Mouse (Mus musculus) heart, postnatal 0 days (tissue): ENCODE results near the gene Lrmp. TPM values are rescaled to one million over a fixed set of nuclear protein-coding genes. Genes with fewer than 3 reads are reported as not detected.

Experiments used
- ATAC-seq: fragments of 200-750 bp; cut with Nextera tagmentation; 2 replicates; pipeline ENCODE4 v1.8.0; 2017; ENCODE audit warnings: low read depth, moderate number of reproducible peaks, moderate library complexity; ENCODE audit not compliant: insufficient read depth
- DNase-seq: peaks from one replicate; pipeline ENCODE4 v3.0.0-alpha.2; 2016; ENCODE audit warnings: low spot score
- H3K27ac ChIP-seq: fragments of 300-500 bp; sonication (generic); 2 replicates; pipeline ENCODE4 v1.5.1; 2014; ENCODE audit warnings: low read depth, mild to moderate bottlenecking
- H3K27me3 ChIP-seq: fragments of 300-500 bp; sonication (generic); 2 replicates; pipeline ENCODE4 v1.6.1; 2014; ENCODE audit warnings: low read length, mixed read lengths; ENCODE audit not compliant: control insufficient read depth, insufficient read depth
- H3K36me3 ChIP-seq: fragments of 300-500 bp; sonication (generic); replicated peaks from 2 replicates; pipeline ENCODE4 v1.6.1; 2014; ENCODE audit warnings: low read length, mixed read lengths; ENCODE audit not compliant: control insufficient read depth, insufficient read depth
- H3K4me1 ChIP-seq: fragments of 300-500 bp; sonication (generic); 2 replicates; pipeline ENCODE4 v1.6.1; 2014; ENCODE audit warnings: antibody characterized with exemption; ENCODE audit not compliant: control insufficient read depth, insufficient read depth
- H3K4me2 ChIP-seq: fragments of 300-500 bp; sonication (generic); 2 replicates; pipeline ENCODE4 v1.6.1; 2014; ENCODE audit warnings: low read depth, mild to moderate bottlenecking, low read length, moderate library complexity
- H3K4me3 ChIP-seq: fragments of 300-500 bp; sonication (generic); 2 replicates; pipeline ENCODE4 v1.5.1; 2014; ENCODE audit warnings: low read depth, low read length
- H3K9ac ChIP-seq: fragments of 300-500 bp; sonication (generic); replicated peaks from 2 replicates; pipeline ENCODE4 v1.6.1; 2014; ENCODE audit warnings: low read depth, low read length, mixed read lengths
- H3K9me3 ChIP-seq: fragments of 300-500 bp; sonication (generic); replicated peaks from 2 replicates; pipeline ENCODE4 v1.6.1; 2016; ENCODE audit warnings: low read length; ENCODE audit not compliant: control insufficient read depth
- CTCF ChIP-seq: IDR thresholded peaks from 2 replicates; pipeline ENCODE4 v1.5.1; 2016; ENCODE audit warnings: antibody characterized with exemption, control low read depth, low read depth
- EP300 ChIP-seq: IDR thresholded peaks from 2 replicates; pipeline ENCODE4 v1.6.1; 2016; ENCODE audit warnings: antibody characterized with exemption, low read depth
- WGBS: fragments of 180-500 bp; shearing (Covaris S2); extraction: QIAGEN DNeasy Blood & Tissue Kit; methylation state at CpG from one replicate; pipeline ENCODE4 v1.1.7; 2014; 5-methylcytosine and 5-hydroxymethylcytosine counted together
- polyA plus RNA-seq: library from polyadenylated mRNA; unstranded; fragments of >200 nt; fragmentation: Nextera tagmentation; extraction: Ambion mirVana; gene quantifications from 2 replicates; pipeline ENCODE4 v1.2.1, GENCODE M21; 2015
- total RNA-seq: library from RNA; depleted of rRNA; stranded (reverse); fragments of >200 nt; gene quantifications from 2 replicates; pipeline ENCODE4 v1.2.3, GENCODE M21; 2014; ENCODE audit warnings: low replicate concordance

Gene Lrmp
- total and polyA plus RNA-seq, 2 experiments from 2014 or later: 0.98 to 4.2 TPM

DNA sequence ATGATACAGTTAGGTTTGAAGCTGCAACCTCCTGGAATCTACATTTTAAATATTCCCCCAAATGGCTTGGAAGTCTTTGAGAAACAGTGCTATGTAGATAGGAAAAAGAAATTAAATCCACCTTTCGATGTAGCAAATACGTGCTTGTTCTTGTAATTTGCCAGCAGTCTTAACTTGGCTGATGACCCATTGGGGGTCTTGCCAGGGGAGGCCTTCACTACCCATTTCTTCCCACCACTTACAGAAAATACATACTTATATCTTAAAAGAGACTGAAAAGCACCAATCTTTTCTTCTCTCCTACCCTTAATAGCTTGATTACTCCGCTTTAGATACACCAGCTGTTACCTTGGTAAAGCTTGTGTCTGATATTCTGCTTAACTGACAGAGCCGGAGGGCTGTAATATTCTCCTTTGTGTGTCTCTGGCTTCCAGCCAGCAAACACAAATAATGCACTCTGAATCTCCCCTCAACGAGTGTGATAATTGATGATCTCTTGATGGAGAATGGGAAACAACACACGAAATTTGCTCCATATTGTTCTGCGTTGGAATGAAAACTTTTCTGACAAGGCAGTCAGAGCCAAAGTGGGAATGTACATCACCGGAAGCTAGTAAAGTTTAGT lies 94.7 kb downstream of the Lrmp start:
- 0 out of 2 replicates have a peak, but pooled peaks cover 3% of the 10 kb centered on the region for H3K36me3 ChIP-seq
- WGBS: 27% methylated on average over 8 of the region's 8 CpGs

DNA sequence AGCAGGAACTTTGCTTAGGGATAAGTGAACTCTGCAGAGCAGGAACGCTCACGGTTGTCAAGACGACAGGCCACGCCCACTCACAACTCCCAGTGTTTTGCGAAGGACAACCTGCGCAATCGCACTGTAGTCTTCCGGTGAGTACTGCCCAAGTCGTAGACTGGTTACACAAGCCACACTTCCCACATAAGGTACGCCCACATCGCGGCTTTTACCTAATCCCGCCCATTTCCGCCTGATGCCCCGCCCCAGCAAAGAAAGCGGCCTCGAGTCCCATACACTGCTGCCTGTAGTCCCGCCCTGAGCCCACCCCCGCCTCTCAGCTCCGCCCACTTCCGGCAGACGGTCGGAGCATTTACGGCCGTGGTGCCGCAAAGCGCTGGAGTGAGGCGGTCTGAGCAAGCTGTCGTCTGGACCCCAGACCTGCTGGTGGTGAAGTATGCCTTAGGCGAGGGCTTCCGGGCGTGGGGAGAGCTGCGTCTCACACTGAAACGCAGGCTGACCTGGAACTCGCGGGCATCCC lies 95.4 kb downstream of the Lrmp start, which contains the start of the genes Casc1 and Etfrf1:
Gene Casc1 (minus strand): TSS at position 190 of the 523 bp plus-strand sequence.
Gene Etfrf1 (plus strand): TSS at position 319 of the 523 bp plus-strand sequence.
- Histone ChIP-seq H3K27me3 (no peaks in the 10 kb centered on the region), H3K4me1 (peaks cover 13% of the 10 kb centered on the region), H3K27ac (peak within 1 kb of the TSS; percentile 100), H3K4me3 (peak within 1 kb of the TSS; percentile 82), H3K36me3 (peaks cover 3% of the 10 kb centered on the region; the same call in 1 of the 2 replicates), H3K4me2 (peak within 1 kb of the TSS; percentile 63), H3K9ac (peak within 1 kb of the TSS; percentile 95), H3K9me3 (no peaks in the 10 kb centered on the region)
- ATAC-seq (peak; percentile 98), DNase-seq (peak; percentile 100)
- under 1% methylated on average over 35 of the region's 36 CpGs for WGBS
- TF ChIP-seq CTCF: no peak
- TF ChIP-seq EP300: no peak

More for the DNA sequence above, 94.7 kb downstream of the Lrmp start:
- ATAC-seq: no peak
- Histone ChIP-seq H3K4me1 (peaks cover 13% of the 10 kb centered on the region), H3K9ac (no peak overlapping the region), H3K9me3 (no peaks in the 10 kb centered on the region), H3K27ac (no peak overlapping the region), H3K27me3 (no peaks in the 10 kb centered on the region), H3K4me3 (peak overlapping the region; percentile 40), H3K4me2 (peak overlapping the region; percentile 63)
- no peak for DNase-seq
- TF ChIP-seq EP300 (no peak), CTCF (no peak)

DNA sequence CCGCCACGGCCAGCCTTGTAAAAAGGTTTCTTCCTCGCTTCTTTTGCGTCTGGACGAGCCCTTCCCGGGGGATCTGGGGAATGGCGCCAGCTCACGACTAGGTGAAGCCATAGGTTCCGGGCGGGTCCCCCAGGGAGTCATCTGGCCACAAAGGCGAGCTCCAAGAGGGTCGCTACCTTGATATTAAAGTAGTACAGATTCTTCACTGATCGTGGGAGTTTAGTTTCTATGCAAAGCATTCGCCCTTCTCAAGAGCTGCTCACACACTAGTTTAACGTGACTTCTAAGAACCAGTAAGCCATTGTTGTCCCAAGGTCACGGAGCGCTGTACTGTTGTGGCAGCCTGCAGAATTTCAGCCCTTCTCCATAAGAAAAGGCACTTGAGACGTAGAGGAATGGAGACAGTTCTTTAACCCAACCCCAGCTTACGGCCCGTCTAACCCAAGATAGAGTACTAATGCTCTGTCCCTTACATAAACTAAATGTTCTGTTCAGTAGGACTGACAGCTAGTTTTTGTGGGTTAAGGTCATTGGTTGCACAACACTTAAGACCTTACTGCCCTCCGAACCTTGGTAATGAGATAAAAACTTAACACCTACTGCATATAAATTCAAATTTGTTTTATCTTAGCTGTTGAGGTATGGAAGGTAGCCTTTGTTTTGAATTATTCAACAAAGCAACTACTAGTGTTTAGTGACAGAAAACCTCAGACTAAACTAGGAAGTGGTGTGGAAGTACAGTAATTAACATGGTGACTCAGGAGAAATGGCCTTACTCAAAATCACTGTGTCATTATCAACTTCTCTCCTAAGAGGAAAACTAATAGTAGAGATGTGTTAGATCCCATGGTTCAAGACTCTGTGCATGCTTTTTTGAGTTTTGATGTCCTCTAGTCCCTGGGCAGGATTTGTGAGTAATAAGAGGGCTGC lies 96.2 kb downstream of the Lrmp start:
- Histone ChIP-seq H3K27me3 (no peaks in the 10 kb centered on the region), H3K4me3 (peak overlapping the region; percentile 82), H3K4me2 (peak overlapping the region; percentile 60), H3K9me3 (no peaks in the 10 kb centered on the region), H3K27ac (peak overlapping the region; percentile 100), H3K4me1 (peaks cover 13% of the 10 kb centered on the region), H3K36me3 (peaks cover 3% of the 10 kb centered on the region; the same call in 1 of the 2 replicates), H3K9ac (peak overlapping the region; percentile 95)
- under 1% methylated on average over 21 of the region's 21 CpGs for WGBS
- ATAC-seq: peak; percentile 40
- peak; percentile 69 for DNase-seq
- no peak for TF ChIP-seq EP300
- TF ChIP-seq CTCF: no peak

DNA sequence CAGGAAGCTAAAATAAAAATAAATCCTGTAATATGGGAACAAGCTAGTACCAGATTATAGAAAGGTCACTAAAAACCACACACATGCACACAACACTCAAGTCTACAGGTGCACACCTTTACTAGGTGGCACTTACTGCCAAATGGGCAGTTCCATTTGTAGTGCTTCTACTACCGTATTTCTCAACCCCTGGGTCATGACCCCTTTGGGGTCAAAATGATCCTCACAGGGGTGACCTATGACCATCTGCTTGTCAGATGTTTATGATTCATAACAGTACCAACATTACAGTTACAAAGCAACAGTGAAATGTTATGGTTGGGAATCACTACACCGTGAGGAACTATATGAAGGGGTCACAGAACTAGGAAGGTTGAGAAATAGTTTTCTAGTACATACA lies 98.5 kb downstream of the Lrmp start:
- no peak overlapping the region for H3K4me3 ChIP-seq
- TF ChIP-seq CTCF: no peak
- no peak for TF ChIP-seq EP300
- H3K36me3 ChIP-seq: peaks cover 12% of the 10 kb centered on the region
- no peak overlapping the region for H3K4me2 ChIP-seq
- peaks cover 13% of the 10 kb centered on the region for H3K4me1 ChIP-seq
- whole genome bisulfite sequencing: 88% methylated on average over 2 of the region's 2 CpGs
- H3K27ac ChIP-seq: no peak overlapping the region
- H3K9me3 ChIP-seq: no peaks in the 10 kb centered on the region
- DNase-seq (no peak), ATAC-seq (no peak)
- H3K27me3 ChIP-seq: no peaks in the 10 kb centered on the region
- H3K9ac ChIP-seq: no peak overlapping the region

DNA sequence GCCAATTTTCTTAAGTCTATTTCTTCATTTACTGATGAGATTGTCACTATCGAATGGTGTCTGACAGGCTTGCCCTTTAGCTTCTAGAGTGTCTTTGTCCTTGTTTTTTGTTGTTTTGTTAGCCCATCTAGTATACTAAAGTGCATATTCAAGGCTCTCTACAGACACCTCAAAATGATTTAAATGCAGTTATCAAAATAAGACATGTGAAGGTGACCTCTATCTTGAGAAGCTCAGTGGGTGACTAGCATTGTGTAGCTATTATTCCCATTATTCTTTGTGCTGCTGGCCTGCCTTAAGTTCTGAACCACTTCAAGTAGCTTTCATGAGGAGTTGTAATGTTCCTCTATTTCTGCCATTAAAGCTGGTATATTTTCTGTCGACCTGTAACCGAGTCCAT lies 100.4 kb downstream of the Lrmp start:
- no peak for ATAC-seq
- H3K4me1 ChIP-seq: peaks cover 13% of the 10 kb centered on the region
- H3K4me3 ChIP-seq: no peak overlapping the region
- 87% methylated on average over 3 of the region's 3 CpGs for WGBS
- H3K27me3 ChIP-seq: no peaks in the 10 kb centered on the region
- no peak overlapping the region for H3K27ac ChIP-seq
- no peak overlapping the region for H3K9ac ChIP-seq
- H3K36me3 ChIP-seq: peaks cover 22% of the 10 kb centered on the region
- DNase-seq: no peak
- TF ChIP-seq CTCF (no peak), EP300 (no peak)
- no peak overlapping the region for H3K4me2 ChIP-seq
- H3K9me3 ChIP-seq: no peaks in the 10 kb centered on the region
